Mouse (Mus musculus) CD4-positive helper T cell, adult 2 months (primary cell): ENCODE data around the gene 4930404N11Rik.
A peak's percentile ranks its signal among the peaks of the same experiment; 100 is the strongest.

Experiments
- DNase-seq: peaks from one replicate; pipeline ENCODE4 v3.0.0-alpha.2; 2012; ENCODE audit warnings: low read depth, missing footprints, low spot score

The 4930404N11Rik gene

DNA sequence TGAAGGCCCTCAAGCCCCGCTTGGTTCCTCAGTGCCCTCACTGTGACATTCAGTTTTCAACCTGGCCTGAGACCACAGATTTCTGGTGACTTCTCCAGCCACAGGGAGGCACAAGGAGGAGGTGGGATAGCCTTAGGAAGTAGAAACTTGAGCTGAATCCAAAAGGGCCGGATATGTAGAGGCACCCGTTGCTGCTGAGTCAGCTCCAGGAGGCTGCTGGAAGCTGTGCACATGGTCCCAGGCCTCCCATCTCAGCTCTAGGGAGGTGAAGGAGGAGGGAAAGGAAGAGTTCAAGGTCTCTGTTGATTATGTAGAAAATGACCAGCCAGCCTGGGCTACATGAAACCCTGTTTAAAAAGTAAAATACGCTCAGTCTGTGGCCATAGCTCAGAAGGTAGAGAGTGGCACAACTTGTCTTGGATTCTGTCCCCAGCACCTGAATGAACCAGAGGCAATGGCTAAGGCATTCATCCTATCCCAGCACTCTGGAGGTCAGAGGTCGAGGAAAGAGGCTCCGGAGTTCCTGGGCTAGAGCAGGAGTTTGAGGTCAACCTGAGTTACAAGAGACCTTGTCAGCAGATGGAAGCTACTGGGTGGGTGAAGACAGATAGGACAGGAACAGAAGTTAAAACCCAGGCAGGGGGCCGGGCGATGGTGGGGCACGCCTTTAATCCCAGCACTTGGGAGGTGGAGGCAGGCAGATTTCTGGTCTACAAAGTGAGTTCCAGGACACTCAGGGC lies 10.7 kb downstream of the 4930404N11Rik start:
- no peak for DNase-seq

GRCm38 (mm10) chr10:81351678-81352291 lies 13.8 kb downstream of the 4930404N11Rik start:
- peak; percentile 78 for DNase-seq

- DNase-seq = peak; percentile 99
Observed at GRCm38 (mm10) chr10:81350351-81351063, 15.1 kb downstream of the 4930404N11Rik start, which contains the start of gene Hmg20b. Hmg20b (minus strand) TSS chr10:81350480.

DNA sequence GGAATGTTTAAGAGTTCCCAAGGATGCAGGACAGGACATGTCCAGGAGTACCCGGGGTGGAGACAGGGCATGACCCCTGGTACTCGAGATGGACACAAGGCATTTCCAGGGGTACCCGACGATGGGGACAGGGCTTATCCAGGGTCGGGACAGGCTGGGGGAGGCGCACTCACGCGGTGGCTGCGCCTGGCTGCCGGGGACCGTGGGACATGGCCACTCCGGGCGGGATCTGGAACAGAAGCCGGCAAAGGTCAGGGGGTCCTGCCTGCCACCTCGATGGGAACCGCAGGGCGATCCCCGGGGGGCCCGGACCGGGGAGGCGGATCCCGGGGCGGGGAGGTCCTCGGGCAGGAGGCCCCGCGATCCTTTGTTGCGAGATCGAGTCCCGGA lies 15.7 kb downstream of the 4930404N11Rik start:
- DNase-seq = no peak

DNA sequence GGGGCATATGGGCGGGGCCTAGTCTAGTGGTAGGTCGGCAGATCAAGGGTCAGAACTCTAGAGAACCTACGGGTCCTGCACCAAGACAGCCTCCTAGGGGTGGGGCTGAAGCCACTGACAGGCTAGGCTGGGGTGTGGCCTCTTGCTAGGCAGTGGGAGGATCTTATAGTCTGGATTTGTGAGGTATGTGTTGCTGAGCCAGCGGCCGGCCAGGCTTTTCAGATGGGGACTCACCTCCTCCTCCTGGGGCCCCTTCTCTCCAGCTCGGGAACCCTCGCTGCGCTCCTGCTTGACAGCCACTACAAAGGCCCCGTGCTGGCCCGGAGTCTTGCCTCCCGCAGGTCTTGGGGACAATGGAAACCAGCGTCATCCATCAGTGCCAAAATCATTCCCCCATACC lies 16.5 kb downstream of the 4930404N11Rik start:
- DNase-seq = peak; percentile 60

DNA sequence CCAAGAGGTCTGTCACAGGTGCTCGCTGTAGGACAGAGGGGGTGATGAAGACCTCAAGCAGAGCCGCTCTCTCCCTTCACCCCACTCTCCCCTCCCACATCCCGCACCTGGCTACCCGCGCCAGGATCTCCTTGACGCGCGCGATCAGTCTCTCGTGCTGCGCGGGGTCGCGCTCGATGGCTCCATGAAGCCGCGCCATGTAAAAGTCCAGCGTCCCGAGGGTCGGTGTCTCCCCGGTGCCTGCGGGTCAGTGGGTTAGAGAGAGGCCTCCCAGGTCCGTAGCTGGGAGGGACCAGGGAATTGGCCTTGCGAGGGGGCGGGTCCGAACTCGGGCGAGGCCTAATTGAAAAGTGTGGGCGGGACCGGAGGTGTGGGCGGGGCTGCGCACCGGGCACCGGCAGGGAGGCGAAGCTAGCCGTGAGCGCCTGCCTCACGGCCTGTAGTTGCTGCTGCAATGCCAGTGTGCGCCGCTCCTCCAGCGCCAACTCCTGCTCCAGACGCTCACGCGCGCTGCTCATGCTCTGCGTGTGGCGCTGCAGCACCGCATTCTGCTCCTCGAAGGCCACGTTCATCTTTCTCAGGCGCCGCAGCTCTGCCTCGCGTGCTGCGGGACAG lies 19.1 kb downstream of the 4930404N11Rik start:
- DNase-seq = peak; percentile 67

DNA sequence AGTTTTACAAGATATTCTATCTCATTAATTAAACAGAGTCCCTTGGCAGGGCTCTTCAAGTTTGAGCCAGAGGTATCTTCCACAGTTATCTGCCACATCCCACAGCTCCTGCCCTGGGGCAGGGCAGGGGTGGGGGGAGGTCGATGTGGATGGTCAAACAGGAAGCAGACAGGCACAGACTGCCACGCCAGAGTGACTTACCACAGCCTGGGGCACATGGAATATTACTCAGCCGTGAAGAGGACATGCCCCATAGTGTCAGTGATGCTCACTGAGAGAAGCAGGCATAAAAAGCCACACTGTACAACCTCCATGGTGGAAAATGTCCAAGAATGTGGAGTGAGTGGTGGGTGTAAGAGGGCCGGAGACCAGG lies 20.5 kb downstream of the 4930404N11Rik start:
- no peak for DNase-seq

DNA sequence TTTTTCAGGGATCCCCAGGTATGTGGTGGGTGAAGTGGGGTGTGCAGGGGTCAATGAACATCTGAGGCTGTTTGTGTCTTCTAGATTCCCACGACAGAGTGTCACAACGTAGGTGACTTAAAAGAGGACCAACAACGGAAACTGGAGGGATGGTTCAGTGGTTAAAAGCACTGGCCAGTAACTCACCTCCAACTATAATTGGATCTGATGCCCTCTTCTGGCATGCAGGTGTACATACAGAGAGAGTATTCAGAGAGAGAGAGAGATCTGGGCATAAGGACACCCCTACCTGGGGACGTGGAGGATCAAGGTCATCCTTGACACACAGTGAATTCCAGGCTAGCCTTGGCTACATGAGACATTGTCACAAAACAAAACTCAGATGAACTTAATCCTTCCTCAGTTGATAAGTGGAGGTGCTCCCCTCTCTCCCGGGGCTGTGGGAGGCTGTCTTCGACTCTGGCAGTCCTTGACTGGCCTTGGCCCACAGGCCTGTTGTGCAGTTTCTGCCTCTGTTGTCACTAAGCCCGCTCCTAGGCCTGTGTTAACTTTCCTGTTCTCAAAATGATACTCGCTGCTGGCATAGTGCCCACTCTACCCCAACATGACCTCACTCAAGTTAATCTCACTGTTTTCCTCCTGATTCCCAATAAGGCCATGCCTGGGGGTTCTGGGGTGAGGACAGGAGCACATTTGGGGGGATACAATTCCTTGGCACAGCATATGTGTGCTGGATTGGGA lies 21.0 kb downstream of the 4930404N11Rik start:
- DNase-seq = peak; percentile 60

DNA sequence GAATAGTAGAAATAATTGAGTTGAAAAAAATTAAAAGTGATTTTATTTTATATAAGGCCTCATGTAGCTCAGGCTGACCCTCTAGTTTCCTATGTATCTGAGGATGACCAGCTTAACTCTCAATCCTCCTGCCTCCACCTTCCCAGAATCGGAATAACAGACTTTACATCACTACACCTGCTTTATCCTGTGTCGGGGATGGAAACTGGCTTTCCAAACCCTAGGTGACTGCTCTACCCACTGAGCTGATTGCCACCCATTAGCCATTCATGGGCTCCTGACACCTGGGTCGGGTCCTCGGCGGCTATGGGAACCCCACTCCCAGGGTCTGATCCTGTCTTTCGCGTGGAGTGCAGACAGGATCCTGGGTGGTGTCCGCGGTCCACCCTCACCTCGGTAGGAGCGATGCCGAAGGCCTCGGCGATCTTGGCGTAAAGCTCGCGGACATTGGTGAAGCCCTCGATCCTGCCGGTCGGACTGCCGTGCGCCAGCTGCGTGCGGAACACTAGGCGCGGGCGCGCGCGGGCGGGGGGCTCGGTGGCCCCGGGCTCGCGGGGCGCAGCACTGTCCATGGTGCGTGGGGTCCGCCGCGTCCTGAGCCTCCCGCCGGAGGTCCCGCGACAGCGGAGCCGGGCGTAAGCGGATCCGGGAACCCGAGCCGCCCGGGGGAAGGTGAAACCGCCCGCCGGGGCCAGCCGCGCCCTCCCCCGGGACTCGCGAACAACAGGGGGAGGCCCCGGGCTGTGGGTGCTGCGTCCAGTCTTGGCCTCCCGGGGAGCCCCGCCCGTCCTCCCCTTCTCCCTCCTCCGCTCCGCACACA lies 22.7 kb downstream of the 4930404N11Rik start, which contains the start of gene Gipc3:
Gene Gipc3, minus strand, starts transcription at position 581 of the 820 bp plus-strand sequence.
- peak; percentile 34 for DNase-seq

DNA sequence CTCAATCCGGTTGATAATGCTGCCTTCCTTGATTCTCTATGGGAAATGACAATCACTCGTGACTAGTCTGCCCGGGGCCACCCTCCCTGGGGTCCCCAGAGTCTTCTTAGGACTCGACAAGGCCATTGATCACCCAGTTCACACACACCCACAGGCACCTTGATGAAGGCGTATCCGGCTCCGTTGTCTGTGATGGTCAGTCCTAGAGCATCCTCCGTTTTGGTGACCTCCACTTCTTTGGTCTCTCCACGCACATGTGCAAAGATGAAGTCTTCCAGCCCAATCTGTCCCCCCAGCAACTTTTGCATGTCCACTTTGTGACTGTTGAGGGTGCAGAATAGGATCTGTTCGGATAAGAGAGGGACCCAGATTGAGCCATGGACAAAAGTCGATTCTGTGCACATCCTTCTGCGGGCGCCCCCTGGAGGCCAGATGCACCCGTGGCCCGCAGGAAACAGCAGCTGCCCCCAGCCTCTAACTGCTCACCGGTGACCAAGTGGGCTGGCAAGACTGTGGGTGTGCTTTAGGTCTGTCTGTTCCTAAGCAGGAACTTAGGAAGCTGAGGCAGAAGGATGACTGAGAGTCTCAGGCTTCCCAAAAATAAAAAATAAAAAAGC lies 24.2 kb downstream of the 4930404N11Rik start:
- peak; percentile 72 for DNase-seq

DNA sequence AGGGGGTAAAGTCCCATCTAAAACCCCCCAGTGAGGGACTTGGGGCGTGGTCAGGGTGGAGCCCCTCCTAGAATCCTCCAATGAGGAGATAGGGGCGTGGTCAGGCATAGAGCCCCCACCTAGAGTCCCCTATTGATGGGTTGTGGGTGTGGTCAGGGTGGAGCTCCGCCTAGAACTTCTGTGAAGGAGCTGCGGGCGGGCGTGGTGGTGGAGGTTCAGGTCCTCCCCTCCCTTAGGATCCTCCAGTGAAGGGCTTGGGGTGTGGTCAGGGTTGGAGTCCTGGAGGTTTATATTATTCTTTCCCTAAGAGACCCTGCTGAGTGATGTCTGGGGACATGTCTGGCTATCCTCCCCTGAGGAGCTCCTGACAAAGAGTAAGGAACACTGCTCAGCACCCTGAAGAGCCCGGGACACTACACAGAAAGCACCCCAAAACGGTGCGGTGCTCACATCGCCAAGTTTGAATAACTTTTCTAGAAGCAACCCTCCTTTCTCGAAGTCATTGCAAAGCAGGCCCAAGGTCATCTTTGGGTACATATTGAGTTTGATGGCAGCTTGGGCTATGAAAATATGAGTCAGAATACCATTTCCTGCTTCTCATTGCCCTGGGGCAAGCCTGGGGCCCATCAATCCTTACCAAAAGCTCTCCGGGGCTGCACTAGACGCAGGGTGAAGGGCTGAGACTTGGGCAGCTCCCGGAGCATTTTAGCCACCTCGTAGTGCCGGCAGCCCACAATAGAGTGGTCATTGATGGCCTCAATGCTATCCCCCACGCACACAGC lies 24.9 kb downstream of the 4930404N11Rik start:
- DNase-seq = no peak

- DNase-seq = no peak
Observed at GRCm38 (mm10) chr10:81336558-81336957, 29.1 kb downstream of the 4930404N11Rik start.

- DNase-seq = no peak
Observed at GRCm38 (mm10) chr10:81335393-81336340, 29.9 kb downstream of the 4930404N11Rik start.

GRCm38 (mm10) chr10:81334324-81334723 lies 31.3 kb downstream of the 4930404N11Rik start:
- no peak for DNase-seq

DNA sequence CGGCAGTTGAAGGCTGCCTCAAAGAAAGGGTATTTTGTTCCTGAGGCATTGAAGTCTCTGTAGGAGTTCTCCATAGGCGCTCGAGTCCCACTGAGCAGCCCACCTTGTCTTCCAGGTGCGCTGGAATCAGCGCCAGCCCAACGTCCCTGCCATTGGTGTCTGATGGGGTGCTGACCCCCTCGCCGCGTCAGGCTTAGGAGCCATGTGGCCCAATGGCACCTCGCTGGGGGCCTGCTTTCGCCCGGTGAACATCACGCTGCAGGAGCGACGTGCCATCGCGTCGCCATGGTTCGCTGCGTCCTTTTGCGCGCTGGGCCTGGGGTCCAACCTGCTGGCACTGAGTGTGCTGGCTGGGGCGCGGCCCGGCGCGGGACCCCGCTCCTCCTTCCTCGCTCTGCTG lies 33.3 kb downstream of the 4930404N11Rik start:
- no peak for DNase-seq

DNA sequence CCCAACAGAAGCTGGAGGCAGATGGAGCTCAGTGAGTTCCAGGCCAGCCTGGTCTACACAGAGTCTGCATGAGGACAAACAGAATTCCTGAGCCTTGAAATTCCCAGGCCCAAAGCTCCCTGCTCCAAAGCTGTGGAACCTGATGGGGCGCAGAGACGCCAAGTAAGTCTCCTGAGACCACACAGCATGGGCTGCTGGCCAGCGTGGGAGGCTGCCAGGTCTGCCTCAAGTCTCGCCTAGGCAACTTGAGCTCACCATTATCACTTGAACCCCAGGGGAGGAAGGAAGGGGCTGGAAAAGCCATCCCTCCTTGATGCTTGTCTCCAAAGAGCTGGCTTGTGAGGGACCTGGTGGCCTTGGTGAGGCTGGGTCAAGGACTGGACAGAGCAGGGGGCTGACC lies 35.6 kb downstream of the 4930404N11Rik start:
- DNase-seq = no peak

GRCm38 (mm10) chr10:81329194-81329975 lies 36.2 kb downstream of the 4930404N11Rik start:
- peak; percentile 69 for DNase-seq
